Mouse (Mus musculus): ENCODE data around the gene Abhd11. TPM values are rescaled to one million over a fixed set of nuclear protein-coding genes. Genes with fewer than 3 reads are reported as not detected.
A peak's percentile ranks its signal among the peaks of the same experiment; 100 is the strongest.

Abhd11 gene
- polyA plus RNA-seq, 1 experiment from 2014 or later = 82.8 TPM

- DNase-seq (ENCODE audit: low read depth, low spot score) (no peak), ATAC-seq (no peak)
- no peaks in the 10 kb centered on the region for H3K27me3 ChIP-seq
- in situ Hi-C loops (cut with MboI; ENCODE audit: low pct_unique_long_range_greater_than_20kb) = loop anchor here (5.0 to 10.0 kb wide), 2 partner anchors 149 to 271 kb away; partner anchors contain the start of gene Bcl7b
- CTCF ChIA-PET = interaction anchor here (0.8 to 3.9 kb wide), 20 partner anchors 9 to 269 kb away, joined by 3 to 26 read pairs (median 4); partner anchors contain the start of gene Vps37d
- TF ChIP-seq CTCF (IDR thresholded peaks at IDR 0.05) = no peak
- POLR2A ChIA-PET = interaction anchor here (1.2 to 1.3 kb wide), 2 partner anchors 18 to 48 kb away, joined by 3 to 4 read pairs; partner anchors contain the start of gene Dnajc30
Observed at GRCm38 (mm10) chr5:135016224-135016759, 7.3 kb downstream of the Abhd11 start.

- ATAC-seq (no peak), DNase-seq (ENCODE audit: low read depth, low spot score) (no peak)
- no peak for TF ChIP-seq CTCF (IDR thresholded peaks at IDR 0.05)
- ChIA-PET POLR2A (interaction anchor here (0.6 kb wide), 1 partner anchor 251 kb away, joined by 3 read pairs; no protein-coding TSS in a partner anchor), CTCF (interaction anchor here (0.9 to 1.9 kb wide), 5 partner anchors 9 to 31 kb away, joined by 3 to 11 read pairs (median 4); no protein-coding TSS in a partner anchor)
- no peaks in the 10 kb centered on the region for H3K27me3 ChIP-seq
- in situ Hi-C loops (cut with MboI; ENCODE audit: low pct_unique_long_range_greater_than_20kb) = loop anchor here (5.0 kb wide), 1 partner anchor 50 kb away; no protein-coding TSS in a partner anchor
Observed at GRCm38 (mm10) chr5:135021814-135022213, 12.9 kb downstream of the Abhd11 start.

- peak; percentile 69 for ATAC-seq
- no peaks in the 10 kb centered on the region for H3K27me3 ChIP-seq
- in situ Hi-C loops (cut with MboI; ENCODE audit: low pct_unique_long_range_greater_than_20kb) = loop anchor here (5.0 kb wide), 1 partner anchor 49 kb away; no protein-coding TSS in a partner anchor
- POLR2A ChIA-PET = interaction anchor here (0.6 to 0.9 kb wide), 2 partner anchors 38 to 41 kb away, joined by 3 read pairs; no protein-coding TSS in a partner anchor
- CTCF ChIA-PET = interaction anchor here (1.3 to 3.4 kb wide), 5 partner anchors 8 to 116 kb away, joined by 3 to 16 read pairs (median 5); no protein-coding TSS in a partner anchor
- DNase-seq (ENCODE audit: low read depth, low spot score) = no peak
- TF ChIP-seq CTCF (IDR thresholded peaks at IDR 0.05) = no peak
Observed at GRCm38 (mm10) chr5:135023344-135024173, 14.6 kb downstream of the Abhd11 start, which contains the start of gene Stx1a. Gene Stx1a, plus strand, starts transcription at chr5:135023482.

- TF ChIP-seq CTCF (IDR thresholded peaks at IDR 0.05) = no peak
- ATAC-seq = no peak
- in situ Hi-C loops (cut with MboI; ENCODE audit: low pct_unique_long_range_greater_than_20kb) = loop anchor here (5.0 kb wide), 1 partner anchor 48 kb away; no protein-coding TSS in a partner anchor
- no peaks in the 10 kb centered on the region for H3K27me3 ChIP-seq
- ChIA-PET POLR2A (interaction anchor here (1.0 kb wide), 1 partner anchor 11 kb away, joined by 4 read pairs; no protein-coding TSS in a partner anchor), CTCF (interaction anchor here (0.8 to 3.4 kb wide), 2 partner anchors 9 to 53 kb away, joined by 3 to 16 read pairs; partner anchors contain the start of gene Vps37d)
- DNase-seq (ENCODE audit: low read depth, low spot score) = no peak
Observed at GRCm38 (mm10) chr5:135024665-135025224, 15.8 kb downstream of the Abhd11 start.

GRCm38 (mm10) chr5:135025899-135026298 is 16.9 kb downstream of the Abhd11 start:
- no peak for DNase-seq (ENCODE audit: low read depth, low spot score)
- in situ Hi-C loops (cut with MboI; ENCODE audit: low pct_unique_long_range_greater_than_20kb) = no loop called here
- no peaks in the 10 kb centered on the region for H3K27me3 ChIP-seq
- POLR2A ChIA-PET = interaction anchor here (1.0 kb wide), 1 partner anchor 12 kb away, joined by 4 read pairs; no protein-coding TSS in a partner anchor
- no peak for ATAC-seq
- CTCF ChIA-PET = interaction anchor here (1.3 to 3.4 kb wide), 2 partner anchors 10 to 13 kb away, joined by 4 to 16 read pairs; no protein-coding TSS in a partner anchor
- TF ChIP-seq CTCF (IDR thresholded peaks at IDR 0.05) = no peak

- ATAC-seq (peak; percentile 49), DNase-seq (ENCODE audit: low read depth, low spot score) (no peak)
- in situ Hi-C loops (cut with MboI; ENCODE audit: low pct_unique_long_range_greater_than_20kb) = no loop called here
- no peaks in the 10 kb centered on the region for H3K27me3 ChIP-seq
- no peak for TF ChIP-seq CTCF (IDR thresholded peaks at IDR 0.05)
- CTCF ChIA-PET = no interaction called here
- POLR2A ChIA-PET = interaction anchor here (0.6 to 0.7 kb wide), 2 partner anchors 137 to 141 kb away, joined by 3 to 4 read pairs; no protein-coding TSS in a partner anchor
Observed at GRCm38 (mm10) chr5:135029007-135029854, 20.3 kb downstream of the Abhd11 start.

GRCm38 (mm10) chr5:135032581-135032980 is 23.6 kb downstream of the Abhd11 start:
- CTCF ChIA-PET = no interaction called here
- ATAC-seq (no peak), DNase-seq (ENCODE audit: low read depth, low spot score) (no peak)
- no peak for TF ChIP-seq CTCF (IDR thresholded peaks at IDR 0.05)
- POLR2A ChIA-PET = interaction anchor here (0.6 kb wide), 1 partner anchor 33 kb away, joined by 3 read pairs; no protein-coding TSS in a partner anchor
- in situ Hi-C loops (cut with MboI; ENCODE audit: low pct_unique_long_range_greater_than_20kb) = no loop called here
- H3K27me3 ChIP-seq = no peaks in the 10 kb centered on the region

GRCm38 (mm10) chr5:135034593-135034992 is 25.6 kb downstream of the Abhd11 start:
- CTCF ChIA-PET = interaction anchor here (1.9 to 4.0 kb wide), 3 partner anchors 12 to 18 kb away, joined by 5 to 24 read pairs (median 6); partner anchors contain the start of gene Stx1a
- POLR2A ChIA-PET = interaction anchor here (1.6 kb wide), 1 partner anchor 18 kb away, joined by 3 read pairs; no protein-coding TSS in a partner anchor
- TF ChIP-seq CTCF (IDR thresholded peaks at IDR 0.05) = no peak
- DNase-seq (ENCODE audit: low read depth, low spot score) (no peak), ATAC-seq (no peak)
- H3K27me3 ChIP-seq = no peaks in the 10 kb centered on the region
- in situ Hi-C loops (cut with MboI; ENCODE audit: low pct_unique_long_range_greater_than_20kb) = no loop called here

Measured in Patski (cell line).